32 mouse cellular contexts compared by ENCODE assay signal in the genomic region with DNA sequence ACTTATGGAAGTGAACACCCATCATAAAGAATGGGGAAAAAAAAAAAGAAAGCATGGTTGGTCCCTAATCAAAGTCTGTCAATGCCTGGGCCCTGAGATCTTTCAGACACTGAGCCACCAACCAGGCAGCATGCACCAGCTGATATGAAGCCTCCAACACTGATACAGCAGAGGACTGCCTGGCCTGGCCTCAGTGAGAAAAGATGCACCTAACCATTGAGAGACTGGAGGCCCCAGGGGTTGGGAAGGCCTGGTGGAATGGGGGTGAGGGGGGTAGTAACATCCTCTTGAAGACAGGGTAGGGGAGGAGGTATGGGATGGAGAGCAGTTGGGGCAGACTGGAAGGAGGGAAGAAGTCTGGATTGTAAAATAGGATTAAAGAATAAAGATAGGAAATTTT.
"Had no signal": no experiment of that assay in that cellular context is flagged by ENCODE, and none has a peak within 500 bp of the region (broad histone marks: within the 10 kb centered on the region; RNA-seq: fewer than 3 reads in every experiment).

No protein-coding gene starts in this region.

- ATAC-seq: hindbrain, embryonic 16.5 days; hindbrain, postnatal 0 days; inflammation-experienced regulatory T-cells, adult 6 months; intestine, embryonic 15.5 days; intestine, embryonic 16.5 days; intestine, postnatal 0 days had no signal

- H3K27me3 ChIP-seq: heart, embryonic 12.5 days; heart, embryonic 13.5 days; heart, embryonic 15.5 days; hindbrain, embryonic 12.5 days; hindbrain, embryonic 13.5 days; hindbrain, embryonic 15.5 days; intestine, embryonic 15.5 days; kidney, embryonic 15.5 days had no signal

- H3K27ac ChIP-seq: heart, embryonic 13.5 days; heart, embryonic 15.5 days; hindbrain, embryonic 10.5 days; hindbrain, embryonic 12.5 days; hindbrain, embryonic 13.5 days; hindbrain, embryonic 14.5 days; hindbrain, embryonic 15.5 days; hindbrain, postnatal 0 days; intestine, embryonic 15.5 days; kidney, embryonic 15.5 days; kidney, postnatal 0 days; layer of hippocampus, adult 2 months; left cerebral cortex, adult 2 months had no signal

- H3K9me3 ChIP-seq: heart, embryonic 12.5 days; heart, embryonic 13.5 days; heart, embryonic 15.5 days; hindbrain, embryonic 10.5 days; hindbrain, embryonic 12.5 days; hindbrain, embryonic 13.5 days; hindbrain, embryonic 15.5 days; intestine, embryonic 15.5 days; kidney, embryonic 15.5 days had no signal

- H3K9ac ChIP-seq: heart, embryonic 12.5 days; heart, embryonic 13.5 days; heart, embryonic 15.5 days; hindbrain, embryonic 12.5 days; hindbrain, embryonic 13.5 days; hindbrain, embryonic 14.5 days; hindbrain, embryonic 15.5 days; intestine, embryonic 15.5 days; kidney, embryonic 15.5 days had no signal

- H3K4me2 ChIP-seq: heart, embryonic 12.5 days; heart, embryonic 13.5 days; heart, embryonic 15.5 days; hindbrain, embryonic 12.5 days; hindbrain, embryonic 13.5 days; hindbrain, embryonic 14.5 days; hindbrain, embryonic 15.5 days; intestine, embryonic 15.5 days; kidney, embryonic 15.5 days had no signal

- H3K36me3 ChIP-seq: heart, embryonic 12.5 days; heart, embryonic 13.5 days; heart, embryonic 15.5 days; hindbrain, embryonic 10.5 days; hindbrain, embryonic 12.5 days; hindbrain, embryonic 13.5 days; hindbrain, embryonic 15.5 days; intestine, embryonic 15.5 days; kidney, embryonic 15.5 days had no signal

- H3K4me1 ChIP-seq: hindbrain, embryonic 12.5 days; hindbrain, embryonic 13.5 days; hindbrain, embryonic 15.5 days; intestine, embryonic 15.5 days; kidney, embryonic 15.5 days had no signal

- H3K4me3 ChIP-seq: heart, embryonic 12.5 days; heart, embryonic 13.5 days; heart, embryonic 15.5 days; hindbrain, embryonic 10.5 days; hindbrain, embryonic 12.5 days; hindbrain, embryonic 13.5 days; hindbrain, embryonic 15.5 days; intestine, embryonic 15.5 days; kidney, embryonic 15.5 days; layer of hippocampus, adult 2 months; left cerebral cortex, adult 2 months had no signal

- DNase-seq: heart, postnatal 10 days; heart, postnatal 14 days; heart, postnatal 4 days; kidney, adult 11 months; kidney, adult 18-20 months; kidney, adult 2 months; kidney, adult 8-10 months; kidney, postnatal 10 days; kidney, postnatal 14 days; kidney, postnatal 25 days; kidney, postnatal 36 days; kidney, postnatal 4 days; layer of hippocampus, adult 9-11 months; layer of hippocampus, postnatal 36 days had no signal
